Mouse (Mus musculus): ENCODE data around the gene Tnfrsf1a. TPM values are rescaled to one million over a fixed set of nuclear protein-coding genes. Genes with fewer than 3 reads are reported as not detected.

Tnfrsf1a gene
- total and polyA plus RNA-seq, 3 experiments: 0.04 TPM; not detected in 2

DNA sequence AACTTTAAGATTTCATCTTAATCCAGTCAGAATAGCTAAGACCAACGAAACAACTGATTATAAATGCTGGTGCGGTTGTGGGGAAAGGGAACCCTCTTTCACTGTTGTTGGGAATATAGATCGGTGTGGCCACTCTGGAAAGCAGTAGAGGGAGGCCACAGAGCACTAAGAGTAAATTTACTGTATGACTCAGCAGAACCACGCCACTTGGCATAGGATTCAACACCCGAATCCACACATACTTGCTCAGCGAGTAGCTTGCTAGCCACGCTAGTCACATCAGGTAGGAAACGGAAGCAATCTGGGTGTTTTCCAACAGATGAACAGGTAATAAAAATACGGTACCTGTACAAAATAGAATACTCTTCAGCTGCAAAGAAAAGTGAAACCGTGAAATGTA is 58.5 kb downstream of the Tnfrsf1a start:
- ATAC-seq (ENCODE audit: extremely low read depth, insufficient number of reproducible peaks, low FRiP score, poor library complexity, severe bottlenecking) (no peak), DNase-seq (ENCODE audit: low spot score) (no peak)
- H3K4me3 ChIP-seq (ENCODE audit: low read depth, low read length): no peak overlapping the region
- no peaks in the 10 kb centered on the region for H3K4me1 ChIP-seq (ENCODE audit: insufficient read depth, low read depth, low read length)
- no peaks in the 10 kb centered on the region for H3K36me3 ChIP-seq (replicated peaks)
- no peak for TF ChIP-seq POLR2AphosphoS5 (IDR thresholded peaks at IDR 0.05; ENCODE audit: insufficient replicate concordance, low read depth, low read length)
- no peak for TF ChIP-seq TAL1 (conservative IDR thresholded peaks at IDR 0.05; ENCODE audit: low read depth, low read length)
- no peaks in the 10 kb centered on the region for H3K27me3 ChIP-seq (ENCODE audit: insufficient read depth, low read length)
- H3K9me3 ChIP-seq (replicated peaks): peaks cover 58% of the 10 kb centered on the region

DNA sequence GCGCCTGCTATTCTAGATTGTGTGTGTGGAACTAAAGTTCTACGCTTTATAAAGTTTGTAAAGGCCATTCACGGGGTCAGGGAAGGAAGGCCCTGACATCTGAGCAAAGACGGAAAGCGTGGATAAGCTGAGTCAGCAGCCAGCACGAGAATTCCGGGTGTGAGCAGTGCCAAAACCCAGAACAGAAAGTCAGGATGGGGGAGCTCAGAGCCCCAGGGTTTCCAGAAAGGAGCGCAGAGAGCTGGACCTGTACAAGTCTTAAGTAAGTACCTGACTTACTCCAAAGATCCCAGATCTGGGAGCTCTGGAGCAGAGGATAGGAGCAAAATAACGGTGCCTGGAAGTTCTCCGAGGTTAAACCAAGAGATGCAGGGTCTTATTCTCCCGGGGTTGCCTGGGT is 61.4 kb downstream of the Tnfrsf1a start:
- Histone ChIP-seq H3K4me3 (ENCODE audit: low read depth, low read length) (no peak overlapping the region), H3K27me3 (ENCODE audit: insufficient read depth, low read length) (no peaks in the 10 kb centered on the region), H3K36me3 (replicated peaks) (no peaks in the 10 kb centered on the region), H3K4me1 (ENCODE audit: insufficient read depth, low read depth, low read length) (no peaks in the 10 kb centered on the region), H3K9me3 (replicated peaks) (peaks cover 63% of the 10 kb centered on the region)
- no peak for ATAC-seq (ENCODE audit: extremely low read depth, insufficient number of reproducible peaks, low FRiP score, poor library complexity, severe bottlenecking)
- TF ChIP-seq TAL1 (conservative IDR thresholded peaks at IDR 0.05; ENCODE audit: low read depth, low read length) (no peak), CTCF (IDR thresholded peaks at IDR 0.05; ENCODE audit: low read depth, low read length) (no peak), POLR2AphosphoS5 (IDR thresholded peaks at IDR 0.05; ENCODE audit: insufficient replicate concordance, low read depth, low read length) (no peak), GATA2 (IDR thresholded peaks at IDR 0.05; ENCODE audit: borderline replicate concordance, low read depth, low read length) (no peak), GATA1 (IDR thresholded peaks at IDR 0.05; ENCODE audit: borderline replicate concordance, low read length) (no peak)
- no peak for DNase-seq (ENCODE audit: low spot score)

DNA sequence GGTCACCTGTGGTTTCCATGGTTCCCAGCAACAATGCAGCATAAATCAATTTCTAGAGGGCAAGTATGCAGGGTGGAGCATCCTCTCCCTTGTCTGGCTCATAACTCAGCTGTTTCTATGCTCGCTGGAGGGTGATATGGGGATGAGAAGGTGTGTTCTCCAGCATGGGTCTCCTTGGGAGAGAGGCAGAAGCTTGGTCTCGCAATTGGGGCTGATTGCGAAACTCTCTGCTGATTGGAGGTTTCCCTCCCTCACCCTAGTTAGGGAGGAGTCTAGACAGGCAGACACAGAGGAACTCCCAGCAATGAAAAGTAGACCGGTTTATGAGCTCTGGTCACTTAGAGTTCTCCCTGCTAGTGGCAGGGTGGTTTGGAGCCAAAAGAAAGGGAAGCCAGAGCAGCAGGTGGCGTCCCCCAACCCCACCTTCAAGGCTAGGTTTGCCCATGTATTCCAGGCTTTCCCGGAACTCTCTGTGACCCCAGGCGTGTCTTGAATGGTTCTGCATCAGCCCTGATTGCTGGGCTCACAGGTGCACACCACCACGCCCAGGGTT is 61.9 kb downstream of the Tnfrsf1a start:
- Histone ChIP-seq H3K4me1 (ENCODE audit: insufficient read depth, low read depth, low read length) (no peaks in the 10 kb centered on the region), H3K9me3 (replicated peaks) (peaks cover 60% of the 10 kb centered on the region), H3K4me3 (ENCODE audit: low read depth, low read length) (no peak overlapping the region), H3K27me3 (ENCODE audit: insufficient read depth, low read length) (no peaks in the 10 kb centered on the region), H3K36me3 (replicated peaks) (no peaks in the 10 kb centered on the region)
- DNase-seq (ENCODE audit: low spot score): no peak
- ATAC-seq (ENCODE audit: extremely low read depth, insufficient number of reproducible peaks, low FRiP score, poor library complexity, severe bottlenecking): no peak
- TF ChIP-seq CTCF (IDR thresholded peaks at IDR 0.05; ENCODE audit: low read depth, low read length): no peak
- no peak for TF ChIP-seq GATA1 (IDR thresholded peaks at IDR 0.05; ENCODE audit: borderline replicate concordance, low read length)
- TF ChIP-seq POLR2AphosphoS5 (IDR thresholded peaks at IDR 0.05; ENCODE audit: insufficient replicate concordance, low read depth, low read length): no peak
- TF ChIP-seq TAL1 (conservative IDR thresholded peaks at IDR 0.05; ENCODE audit: low read depth, low read length): no peak
- TF ChIP-seq GATA2 (IDR thresholded peaks at IDR 0.05; ENCODE audit: borderline replicate concordance, low read depth, low read length): no peak

DNA sequence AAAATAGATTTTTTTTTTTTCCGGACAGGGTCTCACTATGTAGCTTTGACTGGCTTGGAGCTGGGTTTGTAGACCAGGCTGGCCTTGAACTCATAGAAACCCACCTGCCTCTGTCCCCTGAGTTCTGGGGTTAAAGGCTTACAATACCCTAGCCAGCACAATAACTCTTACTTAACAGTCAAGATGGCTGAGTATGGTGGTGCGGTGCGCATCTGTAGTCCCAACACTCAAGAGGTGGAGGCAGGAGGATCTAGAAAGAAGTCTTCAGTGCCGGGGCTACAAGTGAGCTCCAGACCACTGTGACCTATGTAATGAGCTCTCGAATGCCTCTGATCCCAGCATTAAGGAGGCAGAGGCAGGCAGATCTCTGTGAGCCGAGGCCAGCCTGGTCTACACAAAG is 62.5 kb downstream of the Tnfrsf1a start:
- peaks cover 55% of the 10 kb centered on the region for H3K9me3 ChIP-seq (replicated peaks)
- no peak overlapping the region for H3K4me3 ChIP-seq (ENCODE audit: low read depth, low read length)
- no peak for ATAC-seq (ENCODE audit: extremely low read depth, insufficient number of reproducible peaks, low FRiP score, poor library complexity, severe bottlenecking)
- TF ChIP-seq TAL1 (conservative IDR thresholded peaks at IDR 0.05; ENCODE audit: low read depth, low read length) (no peak), GATA1 (IDR thresholded peaks at IDR 0.05; ENCODE audit: borderline replicate concordance, low read length) (no peak), GATA2 (IDR thresholded peaks at IDR 0.05; ENCODE audit: borderline replicate concordance, low read depth, low read length) (no peak), POLR2AphosphoS5 (IDR thresholded peaks at IDR 0.05; ENCODE audit: insufficient replicate concordance, low read depth, low read length) (no peak)
- no peaks in the 10 kb centered on the region for H3K27me3 ChIP-seq (ENCODE audit: insufficient read depth, low read length)
- H3K4me1 ChIP-seq (ENCODE audit: insufficient read depth, low read depth, low read length): no peaks in the 10 kb centered on the region
- no peak for DNase-seq (ENCODE audit: low spot score)
- H3K36me3 ChIP-seq (replicated peaks): no peaks in the 10 kb centered on the region

Other genes starting within 250 kb of the Tnfrsf1a start
- gene Nop2, start 217.5 kb upstream of the Tnfrsf1a start, total RNA-seq (2014; fragmentation: Nextera tagmentation): 56.9 and 61.0 TPM in 2 replicates
- 87.7 and 89.2 TPM in 2 replicates for gene Nop2, start 217.5 kb upstream of the Tnfrsf1a start, total RNA-seq (2017)
- gene Nop2, start 217.5 kb upstream of the Tnfrsf1a start, polyA plus RNA-seq (2012): 53.4 and 90.0 TPM in 2 replicates
- gene Iffo1, start 204.1 kb upstream of the Tnfrsf1a start, total RNA-seq (2014; fragmentation: Nextera tagmentation): 20.4 and 25.1 TPM in 2 replicates
- gene Iffo1, start 204.1 kb upstream of the Tnfrsf1a start, total RNA-seq (2017): 12.3 and 14.5 TPM in 2 replicates
- gene Iffo1, start 204.1 kb upstream of the Tnfrsf1a start, polyA plus RNA-seq (2012): 26.9 and 31.7 TPM in 2 replicates
- 10,890 and 12,360 TPM in 2 replicates for gene Gapdh, start 182.9 kb upstream of the Tnfrsf1a start, total RNA-seq (2014; fragmentation: Nextera tagmentation)
- 2,600 and 3,109 TPM in 2 replicates for gene Gapdh, start 182.9 kb upstream of the Tnfrsf1a start, total RNA-seq (2017)
- 26,904 and 30,061 TPM in 2 replicates for gene Gapdh, start 182.9 kb upstream of the Tnfrsf1a start, polyA plus RNA-seq (2012)
- gene Ncapd2, start 157.7 kb upstream of the Tnfrsf1a start, total RNA-seq (2014; fragmentation: Nextera tagmentation): 494 and 557 TPM in 2 replicates
- gene Ncapd2, start 157.7 kb upstream of the Tnfrsf1a start, total RNA-seq (2017): 211 and 243 TPM in 2 replicates
- gene Ncapd2, start 157.7 kb upstream of the Tnfrsf1a start, polyA plus RNA-seq (2012): 269 and 275 TPM in 2 replicates
- 51.3 and 59.6 TPM in 2 replicates for gene Mrpl51, start 157.6 kb upstream of the Tnfrsf1a start, total RNA-seq (2014; fragmentation: Nextera tagmentation)
- gene Mrpl51, start 157.6 kb upstream of the Tnfrsf1a start, total RNA-seq (2017): 143 and 156 TPM in 2 replicates
- gene Mrpl51, start 157.6 kb upstream of the Tnfrsf1a start, polyA plus RNA-seq (2012): 114 and 162 TPM in 2 replicates
- gene Vamp1, start 133.8 kb upstream of the Tnfrsf1a start, total RNA-seq (2014; fragmentation: Nextera tagmentation): 21.9 and 30.2 TPM in 2 replicates
- gene Vamp1, start 133.8 kb upstream of the Tnfrsf1a start, total RNA-seq (2017): 6.1 and 7.9 TPM in 2 replicates
- gene Vamp1, start 133.8 kb upstream of the Tnfrsf1a start, polyA plus RNA-seq (2012): 1.9 and 2.8 TPM in 2 replicates
- 0.73 and 0.90 TPM in 2 replicates for gene Tapbpl, start 117.5 kb upstream of the Tnfrsf1a start, total RNA-seq (2014; fragmentation: Nextera tagmentation)
- 1.2 and 1.8 TPM in 2 replicates for gene Tapbpl, start 117.5 kb upstream of the Tnfrsf1a start, total RNA-seq (2017)
- gene Tapbpl, start 117.5 kb upstream of the Tnfrsf1a start, polyA plus RNA-seq (2012): 1.2 and 1.4 TPM in 2 replicates
- not detected in 2 replicates for gene Cd27, start 112.4 kb upstream of the Tnfrsf1a start, total RNA-seq (2014; fragmentation: Nextera tagmentation)
- 0.87 TPM in 1 of 2 replicates, not detected in the other for gene Cd27, start 112.4 kb upstream of the Tnfrsf1a start, total RNA-seq (2017)
- not detected in 2 replicates for gene Cd27, start 112.4 kb upstream of the Tnfrsf1a start, polyA plus RNA-seq (2012)
- not detected in 2 replicates for gene Tuba3a, start 63.3 kb upstream of the Tnfrsf1a start, total RNA-seq (2014; fragmentation: Nextera tagmentation)
- gene Tuba3a, start 63.3 kb upstream of the Tnfrsf1a start, total RNA-seq (2017): not detected in 2 replicates
- not detected in 2 replicates for gene Tuba3a, start 63.3 kb upstream of the Tnfrsf1a start, polyA plus RNA-seq (2012)
- not detected in 2 replicates for gene Ltbr, start 35.5 kb upstream of the Tnfrsf1a start, total RNA-seq (2014; fragmentation: Nextera tagmentation)
- gene Ltbr, start 35.5 kb upstream of the Tnfrsf1a start, total RNA-seq (2017): not detected in 2 replicates
- gene Ltbr, start 35.5 kb upstream of the Tnfrsf1a start, polyA plus RNA-seq (2012): 0.03 TPM in 1 of 2 replicates, not detected in the other
- gene Scnn1a, start 28.7 kb upstream of the Tnfrsf1a start, total RNA-seq (2014; fragmentation: Nextera tagmentation): not detected in 2 replicates
- 0.06 and 0.16 TPM in 2 replicates for gene Scnn1a, start 28.7 kb upstream of the Tnfrsf1a start, total RNA-seq (2017)
- 0.01 TPM in 1 of 2 replicates, not detected in the other for gene Scnn1a, start 28.7 kb upstream of the Tnfrsf1a start, polyA plus RNA-seq (2012)
- not detected in 2 replicates for gene Plekhg6, start 31.4 kb downstream of the Tnfrsf1a start, total RNA-seq (2014; fragmentation: Nextera tagmentation)
- gene Plekhg6, start 31.4 kb downstream of the Tnfrsf1a start, total RNA-seq (2017): not detected in 2 replicates
- not detected in 2 replicates for gene Plekhg6, start 31.4 kb downstream of the Tnfrsf1a start, polyA plus RNA-seq (2012)
- gene Cd9, start 145.4 kb downstream of the Tnfrsf1a start, total RNA-seq (2014; fragmentation: Nextera tagmentation): not detected in 2 replicates
- not detected in 2 replicates for gene Cd9, start 145.4 kb downstream of the Tnfrsf1a start, total RNA-seq (2017)
- not detected in 2 replicates for gene Cd9, start 145.4 kb downstream of the Tnfrsf1a start, polyA plus RNA-seq (2012)
- not detected in 2 replicates for gene Vwf, start 197.4 kb downstream of the Tnfrsf1a start, total RNA-seq (2014; fragmentation: Nextera tagmentation)
- 0.22 and 0.29 TPM in 2 replicates for gene Vwf, start 197.4 kb downstream of the Tnfrsf1a start, total RNA-seq (2017)
- 0.03 and 0.05 TPM in 2 replicates for gene Vwf, start 197.4 kb downstream of the Tnfrsf1a start, polyA plus RNA-seq (2012)